ENCODE assay signal across 28 mouse cellular contexts in the genomic region with DNA sequence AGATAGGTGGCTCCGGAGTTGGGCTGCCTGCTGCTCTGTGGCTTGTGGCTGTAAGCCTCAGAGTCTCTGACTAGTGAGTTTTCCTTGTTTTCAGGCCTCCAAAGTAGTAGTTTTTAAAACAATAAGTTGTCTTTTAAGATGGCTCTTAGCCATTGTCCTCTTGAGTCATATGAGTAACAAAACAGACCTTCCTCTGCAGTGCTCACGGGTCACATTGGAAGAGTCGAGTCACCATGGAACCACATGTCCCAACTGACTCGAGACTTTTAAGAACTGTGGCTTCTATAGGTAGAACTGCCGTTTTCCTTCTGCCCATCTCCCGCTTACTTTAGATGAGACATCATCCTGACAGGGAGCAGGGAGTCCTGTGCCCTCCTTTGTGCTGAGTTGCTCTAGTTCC. TPM values are rescaled to one million over a fixed set of nuclear protein-coding genes. Genes with fewer than 3 reads are reported as not detected.
DNase-seq lines count a peak whose midpoint lies in the region; ATAC-seq and TF ChIP-seq lines count a peak whose summit lies in the region.
"Had no signal": no experiment of that assay in that cellular context is flagged by ENCODE, and none has a peak within 500 bp of the region (broad histone marks: within the 10 kb centered on the region; RNA-seq: fewer than 3 reads in every experiment).

No protein-coding gene starts in this region.

- peaks cover 19% of the 10 kb centered on the region for H3K36me3 ChIP-seq in heart, adult 2 months (ENCODE audit: control insufficient read depth, insufficient read depth, low read length)
- H3K36me3 ChIP-seq in heart, embryonic 16.5 days (ENCODE audit: control insufficient read depth, insufficient read depth): peaks cover 38% of the 10 kb centered on the region
- H3K36me3 ChIP-seq in CH12.LX (replicated peaks in 1 of 2; ENCODE audit: control insufficient read depth in 1 of 2, insufficient read depth in 1 of 2, low read length in 1 of 2): peaks cover 64 to 93% of the 10 kb centered on the region in 2 experiments

- intact Hi-C loops in heart, adult 2 months (cut with DNase I): no loop called here

- no peak for TF ChIP-seq RAD21 in CH12.LX (IDR thresholded peaks at IDR 0.05; ENCODE audit: low read depth, low read length)

- TF ChIP-seq EP300 in heart, adult 2 months (IDR thresholded peaks at IDR 0.05; ENCODE audit: insufficient read depth, low read depth, low read length): no peak
- no peak for TF ChIP-seq EP300 in CH12.LX (IDR thresholded peaks at IDR 0.05; ENCODE audit: low read length)

- H3K4me3 ChIP-seq in heart, adult 2 months: no peak overlapping the region
- no peak overlapping the region for H3K4me3 ChIP-seq in heart, embryonic 16.5 days (ENCODE audit: low read length)
- H3K4me3 ChIP-seq in CH12.LX (replicated peaks in 1 of 3; ENCODE audit: low read depth in 2 of 3, low read length in 2 of 3, poor library complexity in 1 of 3): no peak overlapping the region
- H3K4me3 ChIP-seq in embryonic fibroblast, embryonic 13.5 days (ENCODE audit: insufficient read depth, low read length): no peak overlapping the region
- H3K4me3 ChIP-seq: erythroblast, embryonic 14.5 days; forebrain, embryonic 13.5 days; hindbrain, embryonic 13.5 days; kidney, embryonic 15.5 days; limb, embryonic 13.5 days; liver, embryonic 13.5 days; neural tube, embryonic 15.5 days had no signal

- no peak for TF ChIP-seq POLR2A in heart, adult 2 months (IDR thresholded peaks at IDR 0.05; ENCODE audit: insufficient read depth, low read depth, low read length)
- TF ChIP-seq POLR2A in CH12.LX (IDR thresholded peaks at IDR 0.05; ENCODE audit: low read depth, low read length): no peak
- TF ChIP-seq POLR2A in embryonic fibroblast, embryonic 13.5 days (IDR thresholded peaks at IDR 0.05; ENCODE audit: low read depth, low read length): no peak

- DNase-seq in heart, adult 2 months: no peak
- DNase-seq in heart, adult 8-10 months (ENCODE audit: low spot score): no peak
- no peak for DNase-seq in heart, adult 9 months (ENCODE audit: low spot score in 2 of 2)
- DNase-seq in CH12.LX (ENCODE audit: extremely low read depth): peak; percentile 39
- no peak for DNase-seq in lung, postnatal 10 days
- no peak for DNase-seq in gastrocnemius, postnatal 25 days
- DNase-seq: adrenal gland, postnatal 25 days; cerebellum, adult 18-20 months; cerebellum, postnatal 36 days; gastrocnemius, postnatal 36 days; kidney, postnatal 4 days; liver, embryonic 13.5 days; lung, embryonic 14.5 days; thymus, postnatal 36 days had no signal

- H3K4me1 ChIP-seq in heart, adult 2 months (ENCODE audit: control insufficient read depth, insufficient read depth, low read length): peaks cover 6% of the 10 kb centered on the region
- peaks cover 14% of the 10 kb centered on the region for H3K4me1 ChIP-seq in heart, embryonic 16.5 days (ENCODE audit: control insufficient read depth, insufficient read depth, low read length)
- peaks cover 0 to 21% of the 10 kb centered on the region in 2 experiments; a peak in 2 of 4 replicates for H3K4me1 ChIP-seq in CH12.LX (ENCODE audit: control insufficient read depth in 1 of 2, insufficient read depth in 2 of 2)
- H3K4me1 ChIP-seq in embryonic fibroblast, embryonic 13.5 days (ENCODE audit: control insufficient read depth, insufficient read depth, low read length): peaks cover 11% of the 10 kb centered on the region
- H3K4me1 ChIP-seq: forebrain, embryonic 13.5 days; hindbrain, embryonic 13.5 days; kidney, embryonic 15.5 days; limb, embryonic 13.5 days; neural tube, embryonic 15.5 days had no signal

- no peak for TF ChIP-seq CTCF in heart, adult 2 months (IDR thresholded peaks at IDR 0.05)
- TF ChIP-seq CTCF in CH12.LX (conservative IDR thresholded peaks at IDR 0.05 in 1 of 2, IDR thresholded peaks at IDR 0.05 in 1 of 2; ENCODE audit: low read depth in 2 of 2, low read length in 2 of 2): no peak
- no peak for TF ChIP-seq CTCF in embryonic fibroblast, embryonic 13.5 days (IDR thresholded peaks at IDR 0.05; ENCODE audit: borderline replicate concordance, insufficient read depth, low read length)

- ATAC-seq in heart, embryonic 16.5 days (replicated peaks; ENCODE audit: extremely low read depth, insufficient read depth, low FRiP score): no peak
- ATAC-seq: forebrain, embryonic 13.5 days; midbrain, embryonic 16.5 days; Patski had no signal

- dilution Hi-C loops in CH12.LX (cut with MboI; ENCODE audit: extremely low pct_ligation_motif_present, extremely low pct_unique_long_range_greater_than_20kb, low sequenced_read_pairs): no loop called here

- H3K9me3 ChIP-seq in heart, embryonic 16.5 days (replicated peaks; ENCODE audit: control insufficient read depth, low read length): no peaks in the 10 kb centered on the region
- H3K9me3 ChIP-seq in CH12.LX (replicated peaks; ENCODE audit: low read length): no peaks in the 10 kb centered on the region
- H3K9me3 ChIP-seq: forebrain, embryonic 13.5 days; hindbrain, embryonic 13.5 days; kidney, embryonic 15.5 days; limb, embryonic 13.5 days; liver, embryonic 13.5 days; neural tube, embryonic 15.5 days had no signal

- in situ Hi-C loops in CH12.LX (cut with MboI; ENCODE audit: low pct_ligation_motif_present, low pct_unique_long_range_greater_than_20kb, low sequenced_read_pairs): no loop called here

- 36% methylated on average over 6 of the region's 6 CpGs for WGBS in heart, adult 2 months
- 65% methylated on average over 6 of the region's 6 CpGs for WGBS in heart, embryonic 16.5 days

- peaks cover 6% of the 10 kb centered on the region for H3K79me2 ChIP-seq in heart, adult 2 months (replicated peaks; ENCODE audit: control insufficient read depth, insufficient read depth, low read length)
- peaks cover 38% of the 10 kb centered on the region for H3K79me2 ChIP-seq in CH12.LX (replicated peaks; ENCODE audit: control insufficient read depth, extremely low read depth, insufficient read depth, poor library complexity, severe bottlenecking)

- peak overlapping the region; percentile 1; the same call in 1 of the 2 replicates for H3K9ac ChIP-seq in heart, adult 2 months (ENCODE audit: low read depth, low read length)
- peak overlapping the region; percentile 8; the same call in 1 of the 2 replicates for H3K9ac ChIP-seq in heart, embryonic 16.5 days (ENCODE audit: low read length)
- no peak overlapping the region for H3K9ac ChIP-seq in CH12.LX (ENCODE audit: insufficient read depth, low read depth)
- H3K9ac ChIP-seq: forebrain, embryonic 13.5 days; hindbrain, embryonic 13.5 days; kidney, embryonic 15.5 days; limb, embryonic 13.5 days; liver, embryonic 13.5 days; lung, embryonic 14.5 days; neural tube, embryonic 15.5 days had no signal

- H3K27ac ChIP-seq in heart, adult 2 months: peak overlapping the region; percentile 10
- peak overlapping the region; percentile 63 for H3K27ac ChIP-seq in heart, embryonic 16.5 days (ENCODE audit: low read length)
- no peak overlapping the region for H3K27ac ChIP-seq in CH12.LX (ENCODE audit: insufficient read depth, low read depth)
- peak overlapping the region; percentile 55; the same call in 1 of the 2 replicates for H3K27ac ChIP-seq in embryonic fibroblast, embryonic 13.5 days (ENCODE audit: insufficient read depth, low read length)
- H3K27ac ChIP-seq: forebrain, embryonic 13.5 days; hindbrain, embryonic 13.5 days; kidney, embryonic 15.5 days; limb, embryonic 13.5 days; liver, embryonic 13.5 days; neural tube, embryonic 15.5 days had no signal

- H3K27me3 ChIP-seq in heart, adult 2 months (ENCODE audit: control insufficient read depth, insufficient read depth, low read length): no peaks in the 10 kb centered on the region
- no peaks in the 10 kb centered on the region for H3K27me3 ChIP-seq in heart, embryonic 16.5 days (ENCODE audit: control insufficient read depth, insufficient read depth, low read length)
- H3K27me3 ChIP-seq in CH12.LX (replicated peaks): no peaks in the 10 kb centered on the region
- H3K27me3 ChIP-seq: forebrain, embryonic 13.5 days; hindbrain, embryonic 13.5 days; kidney, embryonic 15.5 days; limb, embryonic 13.5 days; liver, embryonic 13.5 days; neural tube, embryonic 15.5 days; Patski had no signal

- H3K4me2 ChIP-seq in heart, embryonic 16.5 days (ENCODE audit: low read depth, low read length): no peak overlapping the region
- no peak overlapping the region for H3K4me2 ChIP-seq in CH12.LX (ENCODE audit: insufficient read depth, low read depth, poor library complexity, severe bottlenecking)
- H3K4me2 ChIP-seq: forebrain, embryonic 13.5 days; hindbrain, embryonic 13.5 days; kidney, embryonic 15.5 days; limb, embryonic 13.5 days; liver, embryonic 13.5 days; lung, embryonic 14.5 days; neural tube, embryonic 15.5 days had no signal

TF ChIP-seq in CH12.LX, 34 proteins besides CTCF, POLR2A, EP300 and RAD21:
- 0 out of 2 replicates have a peak, but pooled peaks have one; percentile 21 for TF ChIP-seq IRF4 (IDR thresholded peaks at IDR 0.05; ENCODE audit: low read depth, low read length)
- TF ChIP-seq TCF12 (IDR thresholded peaks at IDR 0.05; ENCODE audit: low read depth, low read length): no peak
- TF ChIP-seq BHLHE40 (IDR thresholded peaks at IDR 0.05; ENCODE audit: low read depth, low read length): peak; percentile 63
- 0 out of 2 replicates have a peak, but pooled peaks have one; percentile 19 for TF ChIP-seq ETS1 (conservative IDR thresholded peaks at IDR 0.05; ENCODE audit: low read depth, low read length)
- 0 out of 2 replicates have a peak, but pooled peaks have one; percentile 37 for TF ChIP-seq JUND (conservative IDR thresholded peaks at IDR 0.05; ENCODE audit: low read depth, low read length)
- no peak for TF ChIP-seq NELFE (IDR thresholded peaks at IDR 0.05; ENCODE audit: low read depth, low read length)

RNA-seq across cellular contexts. Expression of a gene that starts 9.3 kb away (rescaled TPM):
- 10 to 100 TPM; 50.7 to 53.9 TPM for total RNA-seq in heart, adult 2 months (2021)
- 54.2 and 59.7 TPM in 2 replicates for polyA plus RNA-seq in heart, adult 2 months (2012; rRNA removed)
- 10 to 100 TPM; 51.7 to 67.5 (median 61.6) TPM for total RNA-seq in heart, adult 8-10 months (2022)
- 35.6 and 44.1 TPM in 2 replicates for polyA plus RNA-seq in heart, embryonic 16.5 days (2015; fragmentation: Nextera tagmentation; extraction: Ambion mirVana)
- total RNA-seq in CH12.LX (2012; rRNA removed): 28.0 and 28.2 TPM in 2 replicates
- total RNA-seq in CH12.LX (2014; rRNA removed): 48.4 and 51.1 TPM in 2 replicates
- 111 and 133 TPM in 2 replicates for polyA plus RNA-seq in CH12.LX (2012; ENCODE audit: insufficient read length, low read depth)
- 62.5 and 68.0 TPM in 2 replicates for polyA plus RNA-seq in embryonic fibroblast, embryonic 13.5 days (2011; ENCODE audit: insufficient read length, low read depth, missing spikeins)
- total RNA-seq in gastrocnemius, postnatal 25 days (2021): 10 to 100 TPM; 33.3 to 40.1 TPM

RNA-seq across cellular contexts. Expression of a gene that starts 43.7 kb away (rescaled TPM):
- total RNA-seq in heart, adult 2 months (2021): not detected
- not detected in 2 replicates for polyA plus RNA-seq in heart, adult 2 months (2012; rRNA removed)
- total RNA-seq in heart, adult 8-10 months (2022): not detected
- not detected in 2 replicates for polyA plus RNA-seq in heart, embryonic 16.5 days (2015; fragmentation: Nextera tagmentation; extraction: Ambion mirVana)
- total RNA-seq in CH12.LX (2012; rRNA removed) (not detected in 2 replicates), CH12.LX (2014; rRNA removed) (not detected in 2 replicates)
- polyA plus RNA-seq in CH12.LX (2012; ENCODE audit: insufficient read length, low read depth): not detected in 2 replicates
- polyA plus RNA-seq in embryonic fibroblast, embryonic 13.5 days (2011; ENCODE audit: insufficient read length, low read depth, missing spikeins): not detected in 2 replicates
- total RNA-seq in gastrocnemius, postnatal 25 days (2021): not detected
- total RNA-seq: adrenal gland, postnatal 25 days; gastrocnemius, postnatal 36 days; layer of hippocampus, postnatal 10 days; left cerebral cortex, postnatal 14 days had no signal
- polyA plus RNA-seq: C2C12; erythroblast, embryonic 14.5 days; forebrain, embryonic 13.5 days; hindbrain, embryonic 13.5 days; intestine, embryonic 14.5 days; kidney, embryonic 15.5 days; limb, embryonic 13.5 days; liver, embryonic 13.5 days; lung, embryonic 14.5 days; midbrain, embryonic 16.5 days; neural tube, embryonic 15.5 days; Patski had no signal
